Mouse (Mus musculus) midbrain, embryonic 13.5 days (tissue): ENCODE measurements around the gene Smagp. TPM values are rescaled to one million over a fixed set of nuclear protein-coding genes. Genes with fewer than 3 reads are reported as not detected.

Experiments
- ATAC-seq: fragments of 200-750 bp; cut with Nextera tagmentation; 2 replicates; pipeline ENCODE4 v1.8.0; 2017; ENCODE audit warnings: mild to moderate bottlenecking, moderate TSS enrichment, moderate library complexity
- H3K27ac ChIP-seq: fragments of 300-500 bp; sonication (generic); 2 replicates; pipeline ENCODE4 v1.5.1; 2015; ENCODE audit warnings: inconsistent platforms, mild to moderate bottlenecking, moderate library complexity
- H3K27me3 ChIP-seq: fragments of 300-500 bp; sonication (generic); 2 replicates; pipeline ENCODE4 v1.6.1; 2015; ENCODE audit warnings: mild to moderate bottlenecking, inconsistent platforms
- H3K36me3 ChIP-seq: fragments of 300-500 bp; sonication (generic); 2 replicates; pipeline ENCODE4 v1.6.1; 2015; ENCODE audit warnings: mild to moderate bottlenecking, inconsistent platforms
- H3K4me1 ChIP-seq: fragments of 300-500 bp; sonication (generic); replicated peaks from 2 replicates; pipeline ENCODE4 v1.6.1; 2015; ENCODE audit warnings: inconsistent platforms
- H3K4me2 ChIP-seq: fragments of 300-500 bp; sonication (generic); replicated peaks from 2 replicates; pipeline ENCODE4 v1.6.1; 2015; ENCODE audit warnings: moderate library complexity, mild to moderate bottlenecking, inconsistent platforms
- H3K4me3 ChIP-seq: fragments of 300-500 bp; sonication (generic); replicated peaks from 2 replicates; pipeline ENCODE4 v1.5.1; 2015; ENCODE audit warnings: mild to moderate bottlenecking, inconsistent platforms
- H3K9ac ChIP-seq: fragments of 300-500 bp; sonication (generic); replicated peaks from 2 replicates; pipeline ENCODE4 v1.6.1; 2015; ENCODE audit warnings: mild to moderate bottlenecking, inconsistent platforms
- H3K9me3 ChIP-seq: fragments of 300-500 bp; sonication (generic); 2 replicates; pipeline ENCODE4 v1.6.1; 2016; ENCODE audit warnings: mild to moderate bottlenecking, inconsistent platforms
- WGBS: fragments of 180-500 bp; shearing (Covaris S2); methylation state at CpG from one replicate; pipeline ENCODE4 v1.1.7; 2015; 5-methylcytosine and 5-hydroxymethylcytosine counted together
- polyA plus RNA-seq: library from polyadenylated mRNA; unstranded; fragments of >200 nt; fragmentation: Nextera tagmentation; extraction: Ambion mirVana; gene quantifications from 2 replicates; pipeline ENCODE4 v1.2.1, GENCODE M21; 2015

Gene Smagp
- polyA plus RNA-seq, 1 experiment from 2014 or later: 2.9 TPM

DNA sequence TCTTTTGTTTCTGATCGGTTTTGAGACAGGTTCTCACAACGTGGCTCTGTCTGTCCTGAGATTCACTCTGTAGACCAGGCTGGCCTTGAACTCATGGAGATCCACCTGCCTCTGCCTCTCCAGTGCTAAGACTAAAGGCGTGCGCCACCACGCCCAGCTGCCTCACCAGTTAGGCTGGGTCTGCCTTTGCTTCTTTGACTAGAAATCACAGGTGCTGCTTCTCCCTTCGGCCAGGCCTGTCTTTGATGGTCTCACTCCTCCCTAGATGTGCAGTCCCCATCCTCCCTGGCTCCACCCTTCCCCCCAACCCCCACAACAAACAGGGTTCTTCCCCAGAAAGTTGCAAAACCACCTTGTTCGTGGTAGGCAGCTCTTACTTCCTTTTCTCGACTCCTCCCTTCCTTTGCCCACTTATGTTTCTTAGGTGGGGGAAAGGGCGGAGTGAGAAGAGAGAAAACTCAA is 28.1 kb upstream of the Smagp start:
- H3K4me2 ChIP-seq: no peak overlapping the region
- no peak for ATAC-seq
- H3K9ac ChIP-seq: no peak overlapping the region
- H3K9me3 ChIP-seq: no peaks in the 10 kb centered on the region
- WGBS: 88% methylated on average over 9 of the region's 9 CpGs
- H3K27ac ChIP-seq: no peak overlapping the region
- H3K4me3 ChIP-seq: no peak overlapping the region
- H3K4me1 ChIP-seq: 0 out of 2 replicates have a peak, but pooled peaks cover 7% of the 10 kb centered on the region
- no peaks in the 10 kb centered on the region for H3K36me3 ChIP-seq
- no peaks in the 10 kb centered on the region for H3K27me3 ChIP-seq

DNA sequence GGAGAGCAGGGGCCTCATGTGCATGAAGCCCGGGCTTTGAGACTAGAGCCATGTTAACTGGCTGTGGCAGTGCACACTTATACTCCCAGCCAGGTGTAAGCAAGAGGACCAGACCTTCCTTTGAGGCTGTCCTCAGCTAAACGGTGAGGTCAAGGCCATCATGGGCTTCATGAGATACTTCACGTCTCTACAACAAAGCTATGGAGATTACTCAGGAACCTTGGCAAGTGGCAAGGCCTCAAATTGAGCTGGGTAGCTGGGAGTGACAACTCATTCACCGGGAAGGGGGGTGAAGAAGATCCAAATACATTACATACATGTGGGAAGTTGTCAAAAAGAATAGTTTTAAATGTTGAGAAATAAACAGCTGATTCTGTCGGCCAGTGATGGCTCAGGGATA is 24.1 kb upstream of the Smagp start:
- H3K9me3 ChIP-seq: no peaks in the 10 kb centered on the region
- H3K9ac ChIP-seq: no peak overlapping the region
- H3K27ac ChIP-seq: no peak overlapping the region
- no peak for ATAC-seq
- no peak overlapping the region for H3K4me2 ChIP-seq
- no peaks in the 10 kb centered on the region for H3K27me3 ChIP-seq
- WGBS: 92% methylated on average over 5 of the region's 5 CpGs
- no peaks in the 10 kb centered on the region for H3K36me3 ChIP-seq
- no peak overlapping the region for H3K4me3 ChIP-seq
- 0 out of 2 replicates have a peak, but pooled peaks cover 1% of the 10 kb centered on the region for H3K4me1 ChIP-seq

DNA sequence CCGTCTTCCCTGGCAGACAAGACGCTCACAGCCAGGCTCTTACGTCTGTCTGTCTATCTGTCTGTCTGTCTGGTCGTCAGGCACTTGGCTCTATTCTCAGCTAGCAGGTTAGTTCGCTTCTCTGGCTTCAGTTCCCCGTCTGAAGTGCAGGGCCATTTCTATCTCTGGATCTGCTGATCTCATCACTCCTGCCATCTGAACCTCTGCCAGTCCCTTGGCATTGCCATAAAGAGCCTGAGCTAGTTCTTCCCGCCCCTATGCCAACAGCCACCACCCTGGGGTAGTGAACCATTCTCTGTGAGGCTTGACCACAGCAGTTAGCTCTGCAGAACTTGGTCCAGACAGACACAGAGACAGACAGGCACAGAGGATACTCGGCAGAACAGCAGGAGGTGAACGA is 23.6 kb upstream of the Smagp start:
- H3K27ac ChIP-seq: no peak overlapping the region
- WGBS: 91% methylated on average over 9 of the region's 9 CpGs
- no peaks in the 10 kb centered on the region for H3K9me3 ChIP-seq
- no peaks in the 10 kb centered on the region for H3K4me1 ChIP-seq
- H3K4me2 ChIP-seq: no peak overlapping the region
- no peaks in the 10 kb centered on the region for H3K27me3 ChIP-seq
- no peak overlapping the region for H3K4me3 ChIP-seq
- no peak overlapping the region for H3K9ac ChIP-seq
- no peak for ATAC-seq
- no peaks in the 10 kb centered on the region for H3K36me3 ChIP-seq

DNA sequence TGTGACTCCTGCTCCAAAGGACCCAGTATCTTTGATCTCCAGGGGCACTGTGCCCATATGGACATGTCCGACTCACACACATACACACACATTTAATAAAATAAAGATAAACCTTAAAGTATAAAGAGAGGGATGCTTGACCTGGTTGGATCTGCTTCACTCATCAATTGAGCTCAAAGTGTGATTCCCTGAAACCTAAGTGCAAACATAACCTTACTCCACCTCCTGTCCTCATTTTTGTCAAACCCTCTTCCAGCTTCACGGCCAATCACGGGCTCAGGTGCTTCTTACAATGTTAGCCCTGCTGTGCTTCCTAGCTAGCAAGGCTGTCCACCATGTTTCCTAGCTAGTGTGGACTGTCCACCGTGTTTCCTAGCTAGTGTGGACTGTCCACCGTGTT is 18.5 kb upstream of the Smagp start:
- WGBS: 87% methylated on average over 5 of the region's 5 CpGs

DNA sequence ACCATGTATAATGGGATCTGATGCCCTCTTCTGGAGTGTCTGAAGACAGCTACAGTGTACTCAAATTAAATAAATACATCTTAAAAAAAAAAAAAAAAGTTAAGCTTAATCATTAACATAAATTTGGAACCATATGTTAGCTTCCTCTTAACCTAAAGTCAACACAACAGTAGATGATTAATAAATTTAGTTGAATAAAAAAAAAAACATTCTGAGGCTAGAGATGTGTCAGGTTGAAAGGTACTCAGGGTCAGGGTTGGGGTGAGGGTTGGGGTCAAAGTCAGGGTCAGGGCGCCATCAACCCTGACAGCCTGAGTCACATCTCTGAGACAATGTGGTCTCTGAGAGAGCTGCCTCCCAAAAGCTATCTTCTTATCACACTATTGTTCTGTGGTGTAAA is 17.5 kb upstream of the Smagp start:
- ATAC-seq: no peak
- H3K27me3 ChIP-seq: no peaks in the 10 kb centered on the region
- no peaks in the 10 kb centered on the region for H3K4me1 ChIP-seq
- no peak overlapping the region for H3K4me3 ChIP-seq
- no peak overlapping the region for H3K27ac ChIP-seq
- H3K9me3 ChIP-seq: no peaks in the 10 kb centered on the region
- H3K4me2 ChIP-seq: no peak overlapping the region
- H3K9ac ChIP-seq: no peak overlapping the region
- H3K36me3 ChIP-seq: no peaks in the 10 kb centered on the region
- WGBS: 81% methylated on average over 1 of the region's 1 CpGs

More for the DNA sequence above, 18.5 kb upstream of the Smagp start:
- H3K27ac ChIP-seq: no peak overlapping the region
- no peaks in the 10 kb centered on the region for H3K36me3 ChIP-seq
- no peaks in the 10 kb centered on the region for H3K4me1 ChIP-seq
- no peak overlapping the region for H3K9ac ChIP-seq
- no peaks in the 10 kb centered on the region for H3K27me3 ChIP-seq
- ATAC-seq: no peak
- H3K4me2 ChIP-seq: no peak overlapping the region
- no peaks in the 10 kb centered on the region for H3K9me3 ChIP-seq
- H3K4me3 ChIP-seq: no peak overlapping the region

DNA sequence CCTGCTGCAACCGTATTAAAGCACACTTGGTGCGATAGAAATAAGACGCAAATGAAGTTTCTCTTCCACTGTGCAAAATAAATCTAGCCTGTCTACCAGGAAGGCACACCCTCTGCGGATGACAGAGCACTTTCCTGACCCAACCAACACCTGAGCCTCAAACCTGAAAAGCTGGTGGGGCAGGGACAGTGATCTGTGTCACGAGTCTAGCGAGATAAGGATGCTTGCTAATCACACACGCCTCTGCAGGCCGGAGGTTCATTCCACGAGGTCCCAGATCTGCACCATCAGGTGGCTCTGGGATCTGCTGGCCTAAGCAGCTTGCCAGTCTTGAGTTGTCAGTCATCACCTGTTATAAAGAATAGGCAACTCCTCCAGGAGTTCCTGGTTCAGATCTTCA is 14.9 kb upstream of the Smagp start:
- ATAC-seq: no peak

DNA sequence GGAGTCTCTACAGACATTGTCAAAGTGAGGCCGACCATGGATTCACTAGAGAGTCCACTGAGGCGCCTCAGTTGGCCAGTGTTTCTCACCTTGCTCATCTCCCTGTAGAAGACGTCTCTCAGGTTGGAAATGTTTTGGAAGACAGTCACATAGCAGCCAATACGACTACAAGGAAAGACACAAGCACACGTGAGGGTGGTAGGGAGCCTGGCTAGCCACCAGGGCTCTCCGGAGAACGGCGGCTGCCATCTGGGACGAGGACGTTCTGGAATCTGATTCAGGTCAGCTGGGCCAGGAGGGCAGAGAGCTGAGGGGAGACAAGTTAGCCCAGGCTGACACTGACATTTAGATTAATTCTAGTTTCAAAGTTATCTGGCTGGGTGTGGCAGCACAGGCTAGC is 13.4 kb upstream of the Smagp start:
- Histone ChIP-seq H3K4me3 (no peak overlapping the region), H3K9me3 (no peaks in the 10 kb centered on the region), H3K4me2 (no peak overlapping the region), H3K36me3 (no peaks in the 10 kb centered on the region), H3K27ac (no peak overlapping the region), H3K4me1 (no peaks in the 10 kb centered on the region), H3K9ac (no peak overlapping the region), H3K27me3 (no peaks in the 10 kb centered on the region)
- no peak for ATAC-seq
- 87% methylated on average over 10 of the region's 10 CpGs for WGBS

More for the DNA sequence above, 14.9 kb upstream of the Smagp start:
- Histone ChIP-seq H3K9ac (no peak overlapping the region), H3K27me3 (no peaks in the 10 kb centered on the region), H3K4me2 (no peak overlapping the region), H3K9me3 (no peaks in the 10 kb centered on the region), H3K4me1 (no peaks in the 10 kb centered on the region), H3K4me3 (no peak overlapping the region), H3K36me3 (no peaks in the 10 kb centered on the region), H3K27ac (no peak overlapping the region)
- 88% methylated on average over 9 of the region's 9 CpGs for WGBS

DNA sequence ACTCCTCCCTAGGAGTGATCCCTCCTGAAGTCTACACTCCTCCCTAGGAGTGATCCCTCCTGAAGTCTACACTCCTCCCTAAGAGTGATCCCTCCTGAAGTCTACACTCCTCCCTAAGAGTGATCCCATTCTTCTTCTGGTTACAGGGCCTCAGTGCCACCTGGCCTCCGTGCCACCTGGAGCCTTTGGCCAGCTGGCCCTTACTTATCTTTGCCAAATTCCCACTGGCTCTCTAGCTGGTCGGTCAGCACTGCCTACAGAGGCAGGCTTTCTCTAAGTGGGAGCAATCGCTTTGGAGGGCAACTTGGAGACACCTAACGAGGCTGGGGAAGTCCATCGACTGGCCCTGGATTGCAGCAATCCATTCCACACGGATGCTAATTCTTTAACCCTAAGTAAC is 9.4 kb upstream of the Smagp start:
- Histone ChIP-seq H3K36me3 (no peaks in the 10 kb centered on the region), H3K27me3 (no peaks in the 10 kb centered on the region), H3K9ac (no peak overlapping the region), H3K4me2 (no peak overlapping the region), H3K4me1 (no peaks in the 10 kb centered on the region), H3K9me3 (no peaks in the 10 kb centered on the region), H3K4me3 (no peak overlapping the region), H3K27ac (no peak overlapping the region)
- WGBS: 84% methylated on average over 6 of the region's 6 CpGs
- ATAC-seq: no peak

DNA sequence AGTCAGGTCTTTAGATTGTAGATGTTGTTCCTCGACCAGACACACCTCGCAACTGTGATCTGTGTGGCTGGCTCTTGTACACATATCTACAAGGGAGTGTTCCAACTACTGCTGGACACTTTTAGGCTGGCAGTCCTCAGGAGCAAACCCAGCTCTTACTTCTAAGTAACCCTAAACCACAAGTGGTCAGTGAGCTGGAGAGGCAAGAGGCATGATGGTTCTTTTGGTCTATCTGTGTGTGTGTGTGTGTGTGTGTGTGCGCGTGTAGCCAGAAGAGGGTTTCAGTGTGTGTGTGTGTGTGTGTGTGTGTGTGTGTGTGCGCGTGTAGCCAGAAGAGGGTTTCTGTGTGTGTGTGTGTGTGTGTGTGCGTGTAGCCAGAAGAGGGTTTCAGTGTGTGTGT is 5.7 kb upstream of the Smagp start:
- no peak for ATAC-seq
- Histone ChIP-seq H3K9ac (no peak overlapping the region), H3K4me2 (no peak overlapping the region), H3K27ac (no peak overlapping the region), H3K36me3 (no peaks in the 10 kb centered on the region), H3K27me3 (peaks cover 18% of the 10 kb centered on the region), H3K4me3 (no peak overlapping the region), H3K4me1 (no peaks in the 10 kb centered on the region), H3K9me3 (no peaks in the 10 kb centered on the region)
- WGBS: 93% methylated on average over 7 of the region's 7 CpGs

DNA sequence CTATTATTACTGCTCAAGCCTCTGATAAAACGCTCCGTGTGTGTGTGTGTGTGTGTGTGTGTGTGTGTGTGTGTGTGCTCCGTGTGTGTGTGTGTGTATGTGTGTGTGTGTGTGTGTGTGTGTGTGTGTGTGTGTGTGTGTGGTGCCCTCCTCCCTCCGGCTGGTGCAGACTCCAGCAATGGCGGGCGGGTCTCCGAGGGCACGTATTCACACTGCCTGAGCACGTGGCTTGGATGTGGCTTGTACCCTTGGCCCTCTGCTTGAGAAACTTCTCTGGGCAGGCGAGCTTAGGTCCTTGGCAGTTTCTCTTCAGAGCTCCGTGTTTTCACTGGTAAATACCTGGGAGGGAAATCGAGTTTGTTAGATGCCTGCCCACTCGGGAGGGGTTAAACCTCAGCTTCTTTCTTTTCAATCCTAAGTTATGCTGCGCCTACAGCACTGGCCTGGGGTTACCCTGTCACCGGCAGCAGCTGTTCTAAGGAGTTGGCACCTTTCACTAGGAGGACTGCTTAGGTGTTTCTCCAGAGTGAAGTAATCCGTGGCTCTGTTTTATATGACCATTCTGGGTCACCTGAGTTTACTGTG is 4.6 kb upstream of the Smagp start:
- Histone ChIP-seq H3K4me2 (no peak overlapping the region), H3K27me3 (peaks cover 30% of the 10 kb centered on the region), H3K9ac (no peak overlapping the region), H3K9me3 (no peaks in the 10 kb centered on the region), H3K27ac (no peak overlapping the region), H3K4me1 (peaks cover 10% of the 10 kb centered on the region), H3K36me3 (no peaks in the 10 kb centered on the region), H3K4me3 (no peak overlapping the region)
- WGBS: 76% methylated on average over 15 of the region's 16 CpGs
- ATAC-seq: no peak

DNA sequence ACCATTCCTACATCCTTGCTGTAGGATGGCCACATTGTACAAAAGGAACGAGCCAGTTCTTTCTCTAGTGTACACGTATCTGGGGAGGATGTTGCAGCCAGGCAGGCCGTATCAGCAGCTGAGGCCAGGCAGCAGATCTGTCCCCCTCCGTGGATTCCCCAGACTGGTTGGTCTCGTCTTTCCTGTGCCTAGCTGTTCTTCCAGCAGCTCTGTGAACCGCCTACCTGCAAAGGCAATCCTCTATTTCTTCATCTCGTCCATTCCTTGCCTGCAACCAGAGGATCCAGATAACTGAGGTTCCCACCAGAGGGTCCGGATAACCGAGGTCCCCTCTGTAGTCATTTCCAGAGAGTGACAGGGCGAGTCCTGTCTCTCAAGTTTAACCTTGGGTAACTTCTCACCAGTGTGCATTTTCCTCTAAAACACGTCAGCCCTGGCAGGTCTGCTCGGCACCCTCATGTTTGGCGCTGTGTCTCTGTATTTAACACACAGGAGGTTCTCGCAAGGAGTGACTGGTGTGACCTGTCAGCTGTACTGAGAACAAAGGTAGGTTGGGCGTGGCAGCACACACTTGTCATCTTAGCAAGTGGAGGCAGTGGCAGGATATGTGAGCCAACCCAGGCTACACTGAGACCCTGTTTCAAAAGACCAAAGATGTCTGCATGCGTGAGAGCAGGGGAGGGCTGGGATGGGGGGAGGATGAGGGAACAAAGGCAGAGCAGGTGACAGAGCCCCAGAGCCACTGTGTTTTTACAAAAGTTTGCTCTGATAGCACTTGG is 3.4 kb upstream of the Smagp start:
- WGBS: 76% methylated on average over 16 of the region's 16 CpGs
- H3K9ac ChIP-seq: no peak overlapping the region
- no peak for ATAC-seq

DNA sequence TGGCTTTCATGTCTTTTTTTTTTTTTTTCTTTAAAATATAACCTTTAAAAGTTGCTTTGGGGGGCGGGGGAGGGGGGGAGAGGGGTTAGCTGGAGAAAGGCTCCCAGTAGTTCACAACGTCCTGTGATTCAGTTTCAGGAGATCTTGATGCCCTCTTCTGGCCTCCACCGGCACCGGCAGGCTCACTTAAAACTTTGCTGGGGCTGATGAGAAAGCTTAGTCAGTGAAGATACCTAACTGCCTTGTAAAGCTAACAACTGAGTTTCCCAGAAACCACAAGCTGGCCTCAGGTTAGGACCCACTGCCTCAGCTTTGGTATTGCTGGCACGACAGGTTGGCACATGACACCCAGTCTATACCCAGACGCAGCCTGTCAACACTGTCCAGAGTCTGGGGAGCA is 921 bp upstream of the Smagp start:
- no peak overlapping the region for H3K4me2 ChIP-seq
- ATAC-seq: no peak
- 16% methylated on average over 6 of the region's 6 CpGs for WGBS

More for the DNA sequence above, 3.4 kb upstream of the Smagp start:
- H3K4me1 ChIP-seq: peaks cover 14% of the 10 kb centered on the region
- no peaks in the 10 kb centered on the region for H3K9me3 ChIP-seq
- no peak overlapping the region for H3K4me3 ChIP-seq
- no peaks in the 10 kb centered on the region for H3K36me3 ChIP-seq
- no peak overlapping the region for H3K27ac ChIP-seq
- H3K4me2 ChIP-seq: no peak overlapping the region
- H3K27me3 ChIP-seq: peaks cover 41% of the 10 kb centered on the region

More for the DNA sequence above, 921 bp upstream of the Smagp start:
- Histone ChIP-seq H3K4me3 (no peak overlapping the region), H3K27ac (no peak overlapping the region), H3K36me3 (no peaks in the 10 kb centered on the region), H3K9ac (no peak overlapping the region), H3K4me1 (peaks cover 14% of the 10 kb centered on the region), H3K27me3 (peaks cover 61% of the 10 kb centered on the region), H3K9me3 (no peaks in the 10 kb centered on the region)
